Mouse (Mus musculus) CH12.LX (cell line): ENCODE measurements around the gene Cd34.

ENCODE experiments used
- CTCF ChIP-seq, 2 experiments: IDR thresholded peaks in 1 of 2; conservative IDR thresholded peaks in 1 of 2; 2 replicates each; pipeline ENCODE4 v1.5.1; 2011 to 2012; ENCODE audit warnings: low read depth in 2 of 2, low read length in 2 of 2, improper control_type of control experiment in 1 of 2, inconsistent platforms in 1 of 2, mild to moderate bottlenecking in 1 of 2, moderate library complexity in 1 of 2
- E2F4 ChIP-seq: IDR thresholded peaks from 2 replicates; pipeline ENCODE4 v1.6.1; 2011; ENCODE audit warnings: low read depth, low read length, improper control_type of control experiment; ENCODE audit not compliant: insufficient replicate concordance
- EP300 ChIP-seq: IDR thresholded peaks from 2 replicates; pipeline ENCODE4 v1.6.1; 2011; ENCODE audit warnings: low read length, improper control_type of control experiment
- JUND ChIP-seq: conservative IDR thresholded peaks from 2 replicates; pipeline ENCODE4 v1.6.1; 2011; ENCODE audit warnings: low read depth, low read length, improper control_type of control experiment
- KAT2A ChIP-seq: IDR thresholded peaks from 2 replicates; pipeline ENCODE4 v1.6.1; 2012; ENCODE audit warnings: low read length, improper control_type of control experiment, inconsistent platforms; ENCODE audit not compliant: insufficient replicate concordance
- MAFK ChIP-seq: IDR thresholded peaks from 2 replicates; pipeline ENCODE4 v1.6.1; 2011; ENCODE audit warnings: low read length, improper control_type of control experiment; ENCODE audit not compliant: insufficient replicate concordance
- NRF1 ChIP-seq: IDR thresholded peaks from 2 replicates; pipeline ENCODE4 v1.6.1; 2014; ENCODE audit warnings: low read depth, mild to moderate bottlenecking, inconsistent platforms, low read length, improper control_type of control experiment, moderate library complexity
- POLR2A ChIP-seq: IDR thresholded peaks from 2 replicates; pipeline ENCODE4 v1.6.1; 2011; ENCODE audit warnings: low read depth, mild to moderate bottlenecking, improper control_type of control experiment, low read length
- ZC3H11A ChIP-seq: IDR thresholded peaks from 2 replicates; pipeline ENCODE4 v1.6.1; 2012; ENCODE audit warnings: low read depth, mild to moderate bottlenecking, inconsistent platforms, low read length, improper control_type of control experiment

DNA sequence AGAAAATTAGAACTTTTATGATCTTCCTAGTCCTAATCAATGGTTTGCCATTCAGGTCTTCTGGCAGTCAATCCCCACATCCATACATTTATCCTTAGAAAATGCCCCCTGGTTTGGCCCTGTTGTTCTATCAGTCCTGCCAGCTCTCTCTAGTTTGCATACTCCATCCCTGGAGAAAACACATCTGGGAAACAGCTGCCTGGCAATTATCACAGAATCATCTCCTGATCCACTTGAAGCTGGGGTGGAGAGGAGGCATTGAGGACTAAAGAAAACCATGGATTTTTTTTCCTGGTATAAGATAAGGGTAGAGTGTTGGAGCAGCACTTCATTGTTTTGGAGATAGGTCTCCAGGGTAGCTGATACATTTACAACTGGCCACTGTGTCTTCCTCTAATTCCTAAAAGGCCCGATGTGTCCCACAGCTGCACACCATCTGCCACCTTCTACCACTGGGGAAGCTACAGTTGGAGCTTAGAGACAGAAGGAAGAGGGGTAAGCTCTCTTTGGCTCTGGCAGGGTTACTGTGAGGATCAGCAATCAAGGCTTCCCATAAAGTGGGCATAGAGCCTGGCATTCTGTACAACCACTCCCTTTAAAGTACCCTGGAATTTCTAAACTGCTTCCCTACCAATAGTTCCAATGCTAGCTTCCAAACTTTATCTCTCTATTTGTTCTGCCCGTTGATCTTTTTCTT is 9.2 kb upstream of the Cd34 start:
- TF ChIP-seq CTCF (conservative IDR thresholded peaks at IDR 0.05 in 1 of 2, IDR thresholded peaks at IDR 0.05 in 1 of 2; ENCODE audit: low read depth in 2 of 2, low read length in 2 of 2) (no peak), JUND (no peak), KAT2A (no peak), POLR2A (no peak), E2F4 (no peak), NRF1 (no peak), ZC3H11A (no peak), EP300 (no peak), MAFK (no peak)
